Mouse (Mus musculus): Measurements from ENCODE around the gene Gm49416.

- TF ChIP-seq CEBPB (IDR thresholded peaks at IDR 0.05; ENCODE audit: low read depth): no peak
- TF ChIP-seq MAX (IDR thresholded peaks at IDR 0.05): no peak
- TF ChIP-seq USF1 (IDR thresholded peaks at IDR 0.05; ENCODE audit: low read depth): no peak
- no peak for TF ChIP-seq CTCF (IDR thresholded peaks at IDR 0.05; ENCODE audit: control insufficient read depth, insufficient read depth, insufficient read length)
- no peak for TF ChIP-seq MYOD1 (IDR thresholded peaks at IDR 0.05; ENCODE audit: control insufficient read depth, insufficient read length, low read depth)
Observed at GRCm38 (mm10) chr19:8883616-8884015, 5.1 kb upstream of the Gm49416 start, which contains the start of the genes Lbhd1 and Gm49403.

All from C2C12 (cell line).